Mouse (Mus musculus) erythroblast, embryonic 14.5 days (primary cell): ENCODE measurements around the gene Gm49380.

Source experiments
- GATA1 ChIP-seq: IDR thresholded peaks from 2 replicates; pipeline ENCODE4 v1.6.1; 2012; ENCODE audit warnings: low read length, inconsistent platforms, mixed read lengths
- TAL1 ChIP-seq: IDR thresholded peaks from 3 replicates; pipeline ENCODE4 v1.6.1; 2012; ENCODE audit warnings: low read length, inconsistent platforms, mixed read lengths

- no peak for TF ChIP-seq TAL1
- TF ChIP-seq GATA1 = no peak
Observed at GRCm38 (mm10) chr9:44080953-44081352, 32.3 kb downstream of the Gm49380 start.
